Mouse (Mus musculus) olfactory bulb, adult 2 months (tissue): ENCODE measurements around the gene Gpsm3.

Source experiments
- CTCF ChIP-seq: fragments of 200-500 bp; IDR thresholded peaks from 2 replicates; pipeline ENCODE4 v1.5.1; 2012; ENCODE audit warnings: low read depth, mild to moderate bottlenecking, low read length, moderate library complexity; ENCODE audit not compliant: insufficient read depth
- POLR2A ChIP-seq: fragments of 200-500 bp; IDR thresholded peaks from 2 replicates; pipeline ENCODE4 v1.6.1; 2012; ENCODE audit warnings: mild to moderate bottlenecking, low read depth, low read length, moderate library complexity; ENCODE audit not compliant: insufficient read depth

GRCm38 (mm10) chr17:34601796-34602195 lies 12.2 kb downstream of the Gpsm3 start:
- TF ChIP-seq CTCF (no peak), POLR2A (no peak)
